Mouse (Mus musculus): Measurements from ENCODE around the gene Cdk14. TPM values are rescaled to one million over a fixed set of nuclear protein-coding genes. Genes with fewer than 3 reads are reported as not detected.
A peak's percentile ranks its signal among the peaks of the same experiment; 100 is the strongest.

Cdk14 gene
- polyA plus RNA-seq, 1 experiment from 2014 or later: 25.5 TPM

- DNase-seq (ENCODE audit: low spot score) (no peak), ATAC-seq (replicated peaks; ENCODE audit: low FRiP score, low TSS enrichment, low read depth) (no peak)
- H3K4me3 ChIP-seq (ENCODE audit: low read depth, low read length): no peak overlapping the region
- no peak overlapping the region for H3K27ac ChIP-seq (ENCODE audit: low read depth)
- H3K36me3 ChIP-seq (ENCODE audit: control insufficient read depth, insufficient read depth, low read length): no peaks in the 10 kb centered on the region
- H3K9ac ChIP-seq (ENCODE audit: low read length): no peak overlapping the region
- no peaks in the 10 kb centered on the region for H3K9me3 ChIP-seq (ENCODE audit: control insufficient read depth, low read length)
- WGBS: 81% methylated on average over 8 of the region's 8 CpGs
- no peaks in the 10 kb centered on the region for H3K4me1 ChIP-seq (replicated peaks; ENCODE audit: control insufficient read depth, insufficient read depth, low read length)
- no peak overlapping the region for H3K4me2 ChIP-seq (ENCODE audit: low read length)
- H3K27me3 ChIP-seq (replicated peaks; ENCODE audit: control insufficient read depth, insufficient read depth, low read length): no peaks in the 10 kb centered on the region
These were observed 127.1 kb downstream of the Cdk14 start for GRCm38 (mm10) chr5:5292830-5293542.

- WGBS: 58% methylated on average over 6 of the region's 6 CpGs
- Histone ChIP-seq H3K4me1 (replicated peaks; ENCODE audit: control insufficient read depth, insufficient read depth, low read length) (no peaks in the 10 kb centered on the region), H3K9ac (ENCODE audit: low read length) (no peak overlapping the region), H3K4me2 (ENCODE audit: low read length) (no peak overlapping the region), H3K27me3 (replicated peaks; ENCODE audit: control insufficient read depth, insufficient read depth, low read length) (no peaks in the 10 kb centered on the region), H3K9me3 (ENCODE audit: control insufficient read depth, low read length) (no peaks in the 10 kb centered on the region), H3K36me3 (ENCODE audit: control insufficient read depth, insufficient read depth, low read length) (no peaks in the 10 kb centered on the region), H3K27ac (ENCODE audit: low read depth) (no peak overlapping the region), H3K4me3 (ENCODE audit: low read depth, low read length) (no peak overlapping the region)
- DNase-seq (ENCODE audit: low spot score) (no peak), ATAC-seq (replicated peaks; ENCODE audit: low FRiP score, low TSS enrichment, low read depth) (no peak)
These were observed 128.7 kb downstream of the Cdk14 start for GRCm38 (mm10) chr5:5291321-5291991.

- Histone ChIP-seq H3K4me1 (replicated peaks; ENCODE audit: control insufficient read depth, insufficient read depth, low read length) (no peaks in the 10 kb centered on the region), H3K36me3 (ENCODE audit: control insufficient read depth, insufficient read depth, low read length) (no peaks in the 10 kb centered on the region), H3K4me2 (ENCODE audit: low read length) (no peak overlapping the region), H3K27me3 (replicated peaks; ENCODE audit: control insufficient read depth, insufficient read depth, low read length) (no peaks in the 10 kb centered on the region), H3K4me3 (ENCODE audit: low read depth, low read length) (no peak overlapping the region), H3K27ac (ENCODE audit: low read depth) (no peak overlapping the region), H3K9me3 (ENCODE audit: control insufficient read depth, low read length) (no peaks in the 10 kb centered on the region), H3K9ac (ENCODE audit: low read length) (no peak overlapping the region)
- WGBS: 66% methylated on average over 4 of the region's 4 CpGs
- peak; percentile 49 for ATAC-seq (replicated peaks; ENCODE audit: low FRiP score, low TSS enrichment, low read depth)
- DNase-seq (ENCODE audit: low spot score): no peak
These were observed 129.4 kb downstream of the Cdk14 start for GRCm38 (mm10) chr5:5290714-5291113.

- Histone ChIP-seq H3K36me3 (ENCODE audit: control insufficient read depth, insufficient read depth, low read length) (no peaks in the 10 kb centered on the region), H3K27me3 (replicated peaks; ENCODE audit: control insufficient read depth, insufficient read depth, low read length) (no peaks in the 10 kb centered on the region), H3K9ac (ENCODE audit: low read length) (no peak overlapping the region), H3K9me3 (ENCODE audit: control insufficient read depth, low read length) (no peaks in the 10 kb centered on the region), H3K4me2 (ENCODE audit: low read length) (no peak overlapping the region), H3K4me3 (ENCODE audit: low read depth, low read length) (no peak overlapping the region), H3K4me1 (replicated peaks; ENCODE audit: control insufficient read depth, insufficient read depth, low read length) (no peaks in the 10 kb centered on the region; the same call in 1 of the 2 replicates), H3K27ac (ENCODE audit: low read depth) (no peak overlapping the region)
- DNase-seq (ENCODE audit: low spot score) (no peak), ATAC-seq (replicated peaks; ENCODE audit: low FRiP score, low TSS enrichment, low read depth) (no peak)
- WGBS: 73% methylated on average over 3 of the region's 3 CpGs
These were observed 134.2 kb downstream of the Cdk14 start for GRCm38 (mm10) chr5:5285876-5286275.

GRCm38 (mm10) chr5:5284531-5284930 is 135.6 kb downstream of the Cdk14 start:
- no peaks in the 10 kb centered on the region for H3K27me3 ChIP-seq (replicated peaks; ENCODE audit: control insufficient read depth, insufficient read depth, low read length)
- H3K4me2 ChIP-seq (ENCODE audit: low read length): no peak overlapping the region
- no peak for ATAC-seq (replicated peaks; ENCODE audit: low FRiP score, low TSS enrichment, low read depth)
- no peaks in the 10 kb centered on the region for H3K36me3 ChIP-seq (ENCODE audit: control insufficient read depth, insufficient read depth, low read length)
- H3K9ac ChIP-seq (ENCODE audit: low read length): no peak overlapping the region
- no peaks in the 10 kb centered on the region; the same call in 1 of the 2 replicates for H3K4me1 ChIP-seq (replicated peaks; ENCODE audit: control insufficient read depth, insufficient read depth, low read length)
- H3K9me3 ChIP-seq (ENCODE audit: control insufficient read depth, low read length): no peaks in the 10 kb centered on the region
- WGBS: 82% methylated on average over 5 of the region's 5 CpGs
- no peak overlapping the region for H3K4me3 ChIP-seq (ENCODE audit: low read depth, low read length)
- no peak for DNase-seq (ENCODE audit: low spot score)
- no peak overlapping the region for H3K27ac ChIP-seq (ENCODE audit: low read depth)

GRCm38 (mm10) chr5:5283756-5284430 is 136.2 kb downstream of the Cdk14 start:
- Histone ChIP-seq H3K4me2 (ENCODE audit: low read length) (no peak overlapping the region), H3K9ac (ENCODE audit: low read length) (no peak overlapping the region), H3K9me3 (ENCODE audit: control insufficient read depth, low read length) (no peaks in the 10 kb centered on the region), H3K27ac (ENCODE audit: low read depth) (no peak overlapping the region), H3K4me3 (ENCODE audit: low read depth, low read length) (no peak overlapping the region), H3K4me1 (replicated peaks; ENCODE audit: control insufficient read depth, insufficient read depth, low read length) (no peaks in the 10 kb centered on the region; the same call in 1 of the 2 replicates), H3K27me3 (replicated peaks; ENCODE audit: control insufficient read depth, insufficient read depth, low read length) (no peaks in the 10 kb centered on the region), H3K36me3 (ENCODE audit: control insufficient read depth, insufficient read depth, low read length) (no peaks in the 10 kb centered on the region)
- 46% methylated on average over 6 of the region's 6 CpGs for WGBS
- peak; percentile 80 for ATAC-seq (replicated peaks; ENCODE audit: low FRiP score, low TSS enrichment, low read depth)
- DNase-seq (ENCODE audit: low spot score): no peak

GRCm38 (mm10) chr5:5282425-5282824 is 137.7 kb downstream of the Cdk14 start:
- H3K9ac ChIP-seq (ENCODE audit: low read length): no peak overlapping the region
- H3K4me2 ChIP-seq (ENCODE audit: low read length): no peak overlapping the region
- no peak overlapping the region for H3K27ac ChIP-seq (ENCODE audit: low read depth)
- H3K36me3 ChIP-seq (ENCODE audit: control insufficient read depth, insufficient read depth, low read length): no peaks in the 10 kb centered on the region
- WGBS: 85% methylated on average over 5 of the region's 5 CpGs
- no peaks in the 10 kb centered on the region; the same call in 1 of the 2 replicates for H3K4me1 ChIP-seq (replicated peaks; ENCODE audit: control insufficient read depth, insufficient read depth, low read length)
- no peaks in the 10 kb centered on the region for H3K27me3 ChIP-seq (replicated peaks; ENCODE audit: control insufficient read depth, insufficient read depth, low read length)
- no peak overlapping the region for H3K4me3 ChIP-seq (ENCODE audit: low read depth, low read length)
- no peaks in the 10 kb centered on the region for H3K9me3 ChIP-seq (ENCODE audit: control insufficient read depth, low read length)
- ATAC-seq (replicated peaks; ENCODE audit: low FRiP score, low TSS enrichment, low read depth) (no peak), DNase-seq (ENCODE audit: low spot score) (no peak)

GRCm38 (mm10) chr5:5275321-5275720 is 144.8 kb downstream of the Cdk14 start:
- H3K27me3 ChIP-seq (replicated peaks; ENCODE audit: control insufficient read depth, insufficient read depth, low read length): no peaks in the 10 kb centered on the region
- H3K4me1 ChIP-seq (replicated peaks; ENCODE audit: control insufficient read depth, insufficient read depth, low read length): no peaks in the 10 kb centered on the region
- no peak for DNase-seq (ENCODE audit: low spot score)
- no peaks in the 10 kb centered on the region for H3K36me3 ChIP-seq (ENCODE audit: control insufficient read depth, insufficient read depth, low read length)
- H3K9ac ChIP-seq (ENCODE audit: low read length): no peak overlapping the region
- H3K4me3 ChIP-seq (ENCODE audit: low read depth, low read length): no peak overlapping the region
- no peaks in the 10 kb centered on the region for H3K9me3 ChIP-seq (ENCODE audit: control insufficient read depth, low read length)
- H3K27ac ChIP-seq (ENCODE audit: low read depth): no peak overlapping the region
- no peak overlapping the region for H3K4me2 ChIP-seq (ENCODE audit: low read length)
- 58% methylated on average over 2 of the region's 2 CpGs for WGBS
- ATAC-seq (replicated peaks; ENCODE audit: low FRiP score, low TSS enrichment, low read depth): no peak
